Mouse (Mus musculus): Measurements from ENCODE around the gene Sept5.

Sept5 gene

DNA sequence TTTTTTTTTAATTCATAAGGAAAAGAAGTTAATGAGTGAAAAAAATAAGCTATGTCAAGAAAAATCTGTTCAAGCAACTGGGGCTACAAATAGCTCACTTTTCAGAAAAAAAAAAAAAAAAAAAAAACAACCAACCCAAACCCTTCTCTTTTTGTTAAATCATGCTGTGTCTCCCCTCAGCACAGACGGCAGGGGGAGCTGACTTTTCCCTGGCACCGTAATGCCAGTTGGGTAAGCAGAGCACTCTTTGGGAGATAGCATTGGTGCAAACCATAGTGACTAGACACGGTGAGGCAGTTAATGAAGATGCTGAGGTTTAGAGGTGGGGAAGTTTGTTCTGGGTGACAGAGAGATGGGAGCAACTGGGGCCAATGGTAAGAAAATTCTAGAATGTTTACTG, 2.3 kb upstream of the Sept5 start:
- DNase-seq (ENCODE audit: low spot score) = no peak

GRCm38 (mm10) chr16:18631141-18631540, 1.4 kb upstream of the Sept5 start:
- no peak for DNase-seq (ENCODE audit: low spot score)

DNA sequence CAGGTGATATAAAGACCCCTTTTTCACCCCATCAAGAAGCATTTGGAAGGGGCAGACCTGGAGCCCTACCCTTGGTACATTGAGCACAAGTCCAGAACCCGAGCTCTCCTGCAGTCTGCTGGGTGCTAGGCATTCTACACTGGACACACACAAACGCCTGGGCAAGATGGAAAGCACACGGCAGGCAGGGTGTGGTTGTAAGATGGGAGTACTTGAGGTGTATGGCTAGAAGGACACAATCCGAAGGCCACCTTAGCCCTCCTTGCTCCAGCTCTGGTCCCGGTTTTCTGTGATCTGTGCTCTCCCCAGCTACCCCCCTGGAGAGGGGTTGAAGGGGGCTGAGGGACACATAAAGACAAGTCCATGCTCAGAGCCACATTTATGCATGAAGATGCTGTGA, 537 bp upstream of the Sept5 start:
- DNase-seq (ENCODE audit: low spot score) = no peak

- DNase-seq (ENCODE audit: low spot score) = no peak
Measured at GRCm38 (mm10) chr16:18628948-18629340, 810 bp downstream of the Sept5 start.

DNA sequence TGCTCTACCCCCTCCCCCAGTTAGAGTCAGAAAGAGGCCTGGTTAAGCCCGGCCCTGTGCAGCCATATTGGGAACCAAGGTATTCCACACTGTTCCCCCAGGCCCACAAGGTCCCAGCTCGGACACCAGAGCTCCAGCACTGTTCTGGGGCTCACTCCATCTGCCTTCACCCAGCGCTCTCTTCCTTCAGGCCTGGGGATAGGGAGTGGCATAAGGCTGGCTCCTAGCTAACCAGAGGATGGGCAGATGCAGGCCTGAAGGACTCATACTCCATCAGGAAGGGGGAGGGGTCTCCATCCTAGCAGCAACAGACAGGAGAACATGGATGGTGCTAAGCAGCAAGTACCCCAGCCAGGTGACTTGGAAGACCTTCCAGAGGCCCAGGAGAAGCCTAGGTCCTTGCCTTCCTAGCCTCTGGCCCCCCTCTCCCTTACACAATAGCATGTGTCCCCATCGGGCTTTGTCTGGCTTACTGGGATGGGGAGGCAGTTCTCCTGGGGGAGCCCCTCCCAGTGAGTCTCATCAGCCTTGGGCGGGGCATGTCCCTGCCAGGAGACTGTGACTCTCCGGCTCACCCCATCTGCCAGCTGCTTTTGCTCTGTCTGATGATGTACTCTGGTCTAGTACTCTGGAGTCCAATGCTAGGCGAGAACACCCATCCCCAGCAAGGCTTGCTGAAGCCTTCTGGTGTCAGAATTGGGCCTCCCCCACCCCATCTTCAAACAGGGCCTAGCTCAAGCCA, 1.4 kb downstream of the Sept5 start:
- DNase-seq (ENCODE audit: low spot score) = no peak

- no peak for DNase-seq (ENCODE audit: low spot score)
Measured at GRCm38 (mm10) chr16:18627163-18627562, 2.6 kb downstream of the Sept5 start.

GRCm38 (mm10) chr16:18626376-18626878, 3.3 kb downstream of the Sept5 start, which contains the start of gene Gm49601:
Gene Gm49601 (minus strand): TSS chr16:18626427.
- DNase-seq (ENCODE audit: low spot score) = peak; percentile 58

- DNase-seq (ENCODE audit: low spot score) = no peak
Measured at GRCm38 (mm10) chr16:18625791-18626311, 3.9 kb downstream of the Sept5 start.

DNA sequence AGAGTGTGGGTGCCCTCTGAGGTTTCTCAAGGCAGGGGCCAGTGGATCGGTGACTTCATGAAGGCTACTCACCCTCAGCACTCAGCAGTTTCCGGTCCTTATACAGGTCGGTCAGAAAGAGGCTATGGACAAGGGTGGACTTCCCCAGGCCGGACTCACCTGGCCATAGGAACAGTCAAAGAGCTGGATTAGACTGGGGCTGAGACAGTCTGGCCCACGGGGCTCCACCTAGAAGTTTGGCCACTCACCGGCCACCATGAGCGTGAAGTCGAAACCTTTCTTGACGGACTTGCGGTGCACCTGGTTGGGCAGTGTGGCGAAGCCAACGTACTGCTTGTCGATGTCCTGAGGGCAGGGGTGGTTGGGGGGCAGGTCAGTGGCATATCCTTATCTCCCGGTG, 4.7 kb downstream of the Sept5 start:
- no peak for DNase-seq (ENCODE audit: low spot score)

DNA sequence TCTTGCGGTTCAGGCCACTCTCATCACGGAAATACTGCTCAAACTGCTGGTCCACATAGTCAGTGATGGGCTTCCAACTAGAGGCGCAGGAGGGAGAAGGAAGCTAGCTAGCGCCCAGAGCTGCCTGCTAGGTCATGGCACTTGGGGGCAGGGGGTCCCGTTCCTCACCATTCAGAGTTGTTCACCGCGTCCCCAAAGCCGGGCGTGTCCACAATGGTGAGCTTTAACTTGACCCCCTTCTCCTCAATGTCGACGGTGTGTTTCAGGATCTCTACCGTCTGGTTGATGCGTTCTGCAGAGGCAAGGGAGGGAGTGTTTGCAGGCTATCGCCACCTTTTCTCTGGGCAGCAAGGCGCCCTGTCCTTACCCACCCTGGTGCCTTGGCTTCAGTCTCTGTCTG, 5.1 kb downstream of the Sept5 start:
- DNase-seq (ENCODE audit: low spot score) = no peak

- DNase-seq (ENCODE audit: low spot score) = no peak
Measured at GRCm38 (mm10) chr16:18623751-18624540, 5.8 kb downstream of the Sept5 start.

- DNase-seq (ENCODE audit: low spot score) = no peak
Measured at GRCm38 (mm10) chr16:18622916-18623750, 6.6 kb downstream of the Sept5 start.

- no peak for DNase-seq (ENCODE audit: low spot score)
Measured at GRCm38 (mm10) chr16:18622019-18622418, 7.7 kb downstream of the Sept5 start, which contains the start of gene Gp1bb. Gene Gp1bb (minus strand): TSS chr16:18622403.

GRCm38 (mm10) chr16:18621362-18622001, 8.3 kb downstream of the Sept5 start:
- no peak for DNase-seq (ENCODE audit: low spot score)

DNA sequence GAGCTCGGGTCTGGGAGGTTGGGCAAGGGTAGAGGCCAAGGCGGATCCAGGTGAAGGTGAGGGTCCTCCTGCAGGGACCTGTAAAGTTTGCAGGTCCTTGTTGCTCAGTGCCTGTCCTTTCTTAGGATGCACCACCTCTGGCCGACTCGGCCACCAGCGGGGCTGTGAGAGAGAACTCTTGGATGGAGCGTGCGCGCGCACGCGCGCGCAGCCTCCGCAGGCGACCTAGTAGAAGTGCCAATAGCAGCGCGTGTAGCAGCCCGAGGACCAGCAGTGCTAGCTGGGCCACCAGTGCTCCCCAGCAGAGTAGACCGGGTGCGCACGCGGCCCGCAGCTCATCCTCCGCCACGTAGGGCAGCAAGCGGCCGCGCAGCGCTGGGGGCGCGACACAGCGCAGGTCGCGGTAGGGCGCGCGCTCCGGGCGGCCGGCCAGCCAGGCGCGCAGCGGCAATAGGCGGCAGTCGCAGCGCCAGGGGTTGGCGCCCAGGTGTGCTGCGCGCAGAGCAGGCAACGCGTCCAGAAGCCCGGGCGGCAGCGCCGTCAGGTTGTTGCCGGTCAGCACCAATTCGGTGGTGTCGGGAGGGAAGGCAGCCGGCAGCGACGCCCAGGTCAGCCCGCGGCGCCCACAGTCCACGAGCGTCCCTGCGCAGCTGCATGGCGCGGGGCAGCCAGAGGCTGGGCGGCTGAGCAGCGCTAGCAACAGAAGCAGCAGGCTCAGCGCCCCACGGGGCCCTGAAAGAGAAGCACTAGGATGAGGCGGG, 9.0 kb downstream of the Sept5 start:
- DNase-seq (ENCODE audit: low spot score) = no peak

DNA sequence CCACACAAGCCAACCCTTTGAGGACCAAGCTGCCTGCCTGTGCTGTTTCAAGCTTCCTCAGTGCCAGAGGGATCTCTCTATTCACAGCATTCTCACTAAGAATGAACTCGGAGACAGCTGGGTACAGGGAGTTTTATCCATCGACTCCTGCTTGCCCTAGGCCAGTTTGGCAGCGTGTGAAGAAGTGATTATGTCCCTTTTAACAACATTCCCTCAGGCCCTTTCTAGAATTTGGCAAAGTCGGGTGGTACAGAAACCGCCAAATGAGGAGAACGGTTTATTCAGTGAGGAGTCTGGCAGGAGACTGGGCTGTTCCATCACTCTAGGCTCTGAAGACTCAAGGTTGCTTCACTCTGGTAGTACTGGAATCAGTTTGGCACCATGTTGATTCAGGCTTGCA, 9.6 kb downstream of the Sept5 start:
- DNase-seq (ENCODE audit: low spot score) = no peak

GRCm38 (mm10) chr16:18619110-18619509, 10.6 kb downstream of the Sept5 start:
- DNase-seq (ENCODE audit: low spot score) = no peak

DNA sequence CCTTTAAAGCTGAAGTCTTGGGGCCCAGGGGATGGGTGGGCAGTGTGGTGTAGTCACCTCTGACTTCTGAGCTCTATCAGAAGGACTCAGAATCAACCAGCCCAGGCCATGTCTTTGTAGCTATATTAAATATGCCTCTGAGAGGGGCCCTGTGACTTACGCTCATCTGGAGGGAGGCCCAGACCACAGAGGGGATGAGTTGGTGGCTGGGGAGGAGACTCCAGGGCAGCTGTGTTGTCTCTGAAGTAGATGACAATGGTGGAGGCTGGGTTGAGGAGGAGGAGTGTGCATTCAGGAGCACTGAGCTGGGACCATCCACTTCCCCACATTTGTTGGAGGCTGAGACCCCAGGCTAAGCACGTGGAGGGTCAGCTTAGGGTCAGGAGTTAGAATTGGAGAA, 11.5 kb downstream of the Sept5 start:
- DNase-seq (ENCODE audit: low spot score) = no peak

DNA sequence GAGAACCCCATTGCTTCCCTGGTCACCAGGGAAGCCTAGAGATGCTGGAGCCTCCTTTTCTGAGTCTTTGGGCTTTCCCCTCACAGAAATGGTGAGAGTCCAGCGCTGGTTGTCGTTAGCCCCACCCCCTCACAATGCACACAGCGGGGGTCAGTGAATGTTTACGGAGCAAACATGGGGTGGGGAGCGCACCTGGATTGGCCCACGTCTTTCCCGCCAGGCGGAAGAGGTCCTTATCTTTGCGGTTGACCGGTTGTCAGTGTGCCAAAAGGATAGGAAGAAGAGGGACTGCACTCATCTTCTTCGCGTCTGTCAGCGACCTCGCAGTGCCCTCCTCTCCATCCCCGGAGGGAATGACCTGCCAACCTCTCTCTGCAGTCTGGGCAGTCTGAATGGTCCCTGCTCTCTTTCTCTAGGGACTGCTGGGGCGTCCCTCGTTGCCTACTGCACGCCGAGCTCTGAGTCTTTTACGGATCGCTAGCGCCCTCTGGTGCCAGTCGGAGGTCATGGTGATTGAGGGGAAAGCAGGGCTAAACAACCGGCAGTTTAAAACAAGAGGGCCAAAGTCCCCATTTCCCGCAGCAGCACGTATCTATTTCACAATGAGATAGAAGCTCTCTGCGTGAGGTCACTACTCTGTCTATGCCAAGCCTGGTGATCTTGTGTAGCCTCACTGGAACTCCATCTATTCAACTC, 12.2 kb downstream of the Sept5 start:
- peak; percentile 72 for DNase-seq (ENCODE audit: low spot score)

GRCm38 (mm10) chr16:18613301-18613700, 16.5 kb downstream of the Sept5 start:
- no peak for DNase-seq (ENCODE audit: low spot score)

All from c-Kit-positive CD71-positive TER-119-positive erythroid progenitor cells, embryonic 14.5 days (primary cell).